14 mouse cellular contexts compared by ENCODE assay signal in genomic region chr1:72602186-72602585, GRCm38 (mm10).
"Had no signal": no experiment of that assay in that cellular context is flagged by ENCODE, and none has a peak within 500 bp of the region (broad histone marks: within the 10 kb centered on the region; RNA-seq: fewer than 3 reads in every experiment).

No protein-coding gene starts in this region.

- H3K27ac ChIP-seq: kidney, postnatal 0 days; limb, embryonic 15.5 days; liver, embryonic 13.5 days; lung, embryonic 15.5 days; midbrain, embryonic 13.5 days; neural tube, embryonic 15.5 days had no signal

- H3K9ac ChIP-seq: limb, embryonic 15.5 days; liver, embryonic 13.5 days; liver, postnatal 0 days; lung, embryonic 15.5 days; midbrain, embryonic 13.5 days; neural tube, embryonic 15.5 days had no signal

- H3K4me1 ChIP-seq: liver, embryonic 13.5 days; midbrain, embryonic 13.5 days had no signal

- H3K4me3 ChIP-seq: limb, embryonic 15.5 days; liver, embryonic 13.5 days; lung, embryonic 15.5 days; midbrain, embryonic 13.5 days; myocyte; neural tube, embryonic 15.5 days had no signal

- H3K4me2 ChIP-seq: limb, embryonic 15.5 days; liver, embryonic 13.5 days; lung, embryonic 15.5 days; midbrain, embryonic 13.5 days; neural tube, embryonic 15.5 days had no signal

- ATAC-seq: liver, postnatal 0 days; midbrain, embryonic 13.5 days had no signal

- H3K27me3 ChIP-seq: limb, embryonic 15.5 days; liver, embryonic 13.5 days; lung, embryonic 15.5 days; midbrain, embryonic 13.5 days; neural tube, embryonic 15.5 days had no signal

- H3K9me3 ChIP-seq: limb, embryonic 15.5 days; liver, embryonic 13.5 days; lung, embryonic 15.5 days; midbrain, embryonic 13.5 days; neural tube, embryonic 15.5 days had no signal

- DNase-seq: kidney, postnatal 36 days; layer of hippocampus, adult 9-11 months; layer of hippocampus, postnatal 36 days; liver, embryonic 13.5 days; liver, postnatal 0 days; right cerebral cortex, adult 18-20 months; right cerebral cortex, postnatal 25 days; thymus, postnatal 36 days had no signal
